Mouse (Mus musculus): ENCODE results near the gene Ttc21a. TPM values are rescaled to one million over a fixed set of nuclear protein-coding genes. Genes with fewer than 3 reads are reported as not detected.

Gene Ttc21a
- 0.37 TPM for polyA plus RNA-seq (2014; fragmentation: Illumina TruSeq; extraction: RNeasy Lipid Tissue Mini Kit (QIAGEN cat#74804))

DNA sequence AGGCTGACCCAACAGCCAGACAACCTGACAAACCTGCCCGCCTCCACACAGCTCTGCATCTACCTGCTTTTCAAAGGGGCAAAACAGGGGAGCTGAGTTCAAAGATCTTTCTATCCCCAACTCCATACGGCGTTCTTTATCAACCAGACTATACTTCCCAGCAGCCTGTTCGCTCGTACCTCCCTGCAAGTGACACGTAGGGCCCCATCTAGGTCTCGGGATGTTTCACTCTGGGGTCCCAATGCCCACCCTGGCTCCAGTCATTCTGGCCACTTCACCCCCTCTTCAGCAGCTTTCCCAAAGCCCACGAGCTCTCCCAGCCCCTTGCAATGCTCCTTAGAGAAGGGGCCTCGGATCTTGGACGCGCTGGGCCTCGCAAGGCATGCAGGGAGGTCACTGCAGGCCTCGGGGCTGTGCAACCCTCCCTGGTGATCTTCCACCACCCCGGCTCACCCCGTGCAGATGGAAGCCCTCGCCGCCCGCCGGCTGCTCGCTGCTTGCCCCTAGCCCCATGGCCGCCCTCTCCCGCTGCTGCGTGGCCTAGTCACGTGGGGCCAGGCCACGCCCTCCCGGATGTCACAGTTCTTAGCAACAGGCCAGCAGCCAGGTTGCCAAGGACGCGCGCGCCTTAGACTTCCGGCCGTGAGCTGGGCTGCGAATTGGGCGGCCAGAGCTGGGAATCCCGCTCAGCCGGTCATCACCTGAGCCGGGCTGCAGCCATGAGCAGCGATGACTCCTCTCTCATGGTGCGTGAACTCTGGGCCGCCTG is at the start of gene Ttc21a, which contains the start of gene Gorasp1:
Ttc21a (plus strand) TSS at position 602 of the 769 bp plus-strand sequence.
Gorasp1 (minus strand) TSS at position 561 of the 769 bp plus-strand sequence.

DNA sequence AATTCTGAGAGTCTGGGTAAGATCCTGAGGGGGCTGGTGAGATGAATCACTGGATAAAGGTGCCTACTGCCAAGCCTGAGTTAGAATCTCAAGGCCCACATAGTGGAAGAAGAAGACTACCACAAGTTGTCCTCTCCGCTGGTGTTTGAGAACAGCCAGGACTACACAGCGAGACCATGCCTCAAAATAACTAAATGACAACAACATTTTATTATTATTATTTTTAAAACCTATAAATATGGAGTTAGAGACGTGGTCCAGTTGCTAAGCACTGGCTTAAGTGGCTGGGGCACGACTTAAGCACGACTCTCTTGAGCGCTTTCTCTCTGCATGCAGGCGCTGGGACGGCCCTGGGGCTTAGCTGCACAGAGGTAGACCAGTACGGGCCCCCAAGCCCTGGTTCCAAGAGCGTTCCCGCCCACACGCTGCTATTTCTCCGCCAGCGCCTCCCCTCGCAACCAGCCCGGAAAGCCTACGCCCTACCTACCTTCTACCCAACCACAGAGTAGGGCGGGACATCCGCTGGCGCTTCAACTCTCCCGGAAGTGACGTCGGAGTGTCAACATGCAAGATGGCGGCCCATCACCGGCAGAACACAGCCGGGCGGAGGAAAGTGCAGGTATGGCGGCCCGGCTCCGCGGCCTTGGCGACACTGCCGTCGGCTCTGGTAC is 42.9 kb upstream of the Ttc21a start, which contains the start of gene Wdr48:
Wdr48 (plus strand) TSS at position 540 of the 671 bp plus-strand sequence.

DNA sequence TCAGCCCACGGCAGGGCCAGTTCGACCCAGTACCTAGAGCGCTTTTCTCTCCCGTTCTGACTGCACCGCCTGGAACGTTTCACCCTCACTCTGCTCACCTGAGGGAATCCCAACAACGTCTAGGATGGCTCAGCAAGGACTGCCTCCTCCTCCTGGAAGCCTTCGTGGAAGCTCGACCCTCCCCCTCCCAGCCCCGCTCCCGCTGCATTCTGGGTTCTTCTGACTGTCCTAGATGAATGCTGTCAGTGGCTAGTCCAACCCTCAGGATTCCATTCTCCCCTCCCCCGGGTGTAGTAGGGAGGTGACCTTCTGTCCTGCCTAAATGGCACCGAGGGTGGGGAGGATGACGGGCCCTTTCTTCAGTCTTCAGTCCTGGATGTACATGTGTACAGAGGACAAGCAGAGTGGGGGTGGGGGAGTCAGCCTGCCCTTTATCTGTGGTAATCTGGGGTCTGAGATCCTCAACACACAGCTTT is 47.2 kb downstream of the Ttc21a start, which contains the start of gene Csrnp1:
Csrnp1 (minus strand) TSS at position 123 of the 476 bp plus-strand sequence.

Other genes starting within 250 kb of the Ttc21a start
- gene Scn10a, start 218.3 kb upstream of the Ttc21a start, polyA plus RNA-seq (2014; fragmentation: Illumina TruSeq; extraction: RNeasy Lipid Tissue Mini Kit (QIAGEN cat#74804)), result 0.26 TPM
- not detected for gene Scn11a, start 112.2 kb upstream of the Ttc21a start, polyA plus RNA-seq (2014; fragmentation: Illumina TruSeq; extraction: RNeasy Lipid Tissue Mini Kit (QIAGEN cat#74804))
- 79.1 TPM for gene Wdr48, start 42.7 kb upstream of the Ttc21a start, polyA plus RNA-seq (2014; fragmentation: Illumina TruSeq; extraction: RNeasy Lipid Tissue Mini Kit (QIAGEN cat#74804))
- 3.8 TPM for gene Gorasp1, start within 50 bp of the Ttc21a start, polyA plus RNA-seq (2014; fragmentation: Illumina TruSeq; extraction: RNeasy Lipid Tissue Mini Kit (QIAGEN cat#74804))
- not detected for gene Csrnp1, start 47.1 kb downstream of the Ttc21a start, polyA plus RNA-seq (2014; fragmentation: Illumina TruSeq; extraction: RNeasy Lipid Tissue Mini Kit (QIAGEN cat#74804))
- gene Xirp1, start 86.0 kb downstream of the Ttc21a start, polyA plus RNA-seq (2014; fragmentation: Illumina TruSeq; extraction: RNeasy Lipid Tissue Mini Kit (QIAGEN cat#74804)), result not detected
- gene Cx3cr1, start 132.3 kb downstream of the Ttc21a start, polyA plus RNA-seq (2014; fragmentation: Illumina TruSeq; extraction: RNeasy Lipid Tissue Mini Kit (QIAGEN cat#74804)), result 10.5 TPM
- not detected for gene Ccr8, start 154.5 kb downstream of the Ttc21a start, polyA plus RNA-seq (2014; fragmentation: Illumina TruSeq; extraction: RNeasy Lipid Tissue Mini Kit (QIAGEN cat#74804))
- gene Slc25a38, start 172.8 kb downstream of the Ttc21a start, polyA plus RNA-seq (2014; fragmentation: Illumina TruSeq; extraction: RNeasy Lipid Tissue Mini Kit (QIAGEN cat#74804)), result 1.7 TPM
- 168 TPM for gene Rpsa, start 190.1 kb downstream of the Ttc21a start, polyA plus RNA-seq (2014; fragmentation: Illumina TruSeq; extraction: RNeasy Lipid Tissue Mini Kit (QIAGEN cat#74804))
- 0.57 TPM for gene Mobp, start 212.1 kb downstream of the Ttc21a start, polyA plus RNA-seq (2014; fragmentation: Illumina TruSeq; extraction: RNeasy Lipid Tissue Mini Kit (QIAGEN cat#74804))

Measured in ovary, adult 10 weeks (tissue).